Comparison of ENCODE assay signal across 15 mouse cellular contexts in the genomic region with DNA sequence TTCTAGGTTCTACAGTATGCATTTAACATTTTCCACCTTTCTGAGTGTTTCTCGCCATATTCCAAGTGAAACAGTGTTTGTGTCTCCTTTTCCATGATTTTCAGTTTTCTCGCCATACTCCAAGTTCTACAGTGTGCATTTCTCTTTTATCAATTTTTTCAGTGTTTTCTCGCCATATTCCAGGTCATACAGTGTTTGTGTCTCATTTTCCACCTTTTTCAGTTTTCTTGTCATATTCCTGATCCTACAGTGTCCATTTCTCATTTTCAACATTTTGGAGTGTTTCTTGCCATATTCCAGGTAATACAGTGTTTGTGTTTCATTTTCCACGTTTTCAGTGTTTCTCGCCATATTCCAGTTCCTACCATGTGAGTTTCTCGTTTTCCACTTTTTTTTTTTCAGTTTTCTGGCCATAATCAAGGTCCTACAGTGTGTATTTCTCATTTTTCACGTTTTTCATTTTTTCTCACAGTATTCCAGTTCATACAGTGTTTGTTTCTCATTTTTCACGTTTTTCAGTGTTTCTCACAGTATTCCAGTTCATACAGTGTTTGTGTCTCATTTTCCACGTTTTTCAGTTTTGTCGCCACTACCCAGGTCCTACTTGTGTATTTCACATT.
A peak's percentile ranks its signal among the peaks of the same experiment; 100 is the strongest.
DNase-seq lines count a peak whose midpoint lies in the region; ATAC-seq and TF ChIP-seq lines count a peak whose summit lies in the region.
"Had no signal": no experiment of that assay in that cellular context is flagged by ENCODE, and none has a peak within 500 bp of the region (broad histone marks: within the 10 kb centered on the region; RNA-seq: fewer than 3 reads in every experiment).

No protein-coding gene starts in this region.

- no peak for DNase-seq in heart, adult 11 months
- DNase-seq in lung, postnatal 4 days, result no peak
- DNase-seq in MN1 (ENCODE audit: low spot score), result peak; percentile 29
- no peak for DNase-seq in limb, embryonic 14.5 days (ENCODE audit: low spot score)
- no peak for DNase-seq in layer of hippocampus, postnatal 14 days (ENCODE audit: low spot score in 2 of 2)
- DNase-seq: adrenal gland, postnatal 36 days; cerebellum, postnatal 14 days; heart, postnatal 36 days; layer of hippocampus, adult 9-11 months; right cerebral cortex, adult 18-20 months had no signal

- ATAC-seq in heart, embryonic 14.5 days (ENCODE audit: insufficient number of reproducible peaks, insufficient read depth, low FRiP score, low read depth), result peak; percentile 42; the same call in 1 of the 2 replicates
- 0 out of 2 replicates have a peak, but pooled peaks have one; percentile 26 for ATAC-seq in lung, embryonic 16.5 days (ENCODE audit: low read depth)
- 0 out of 2 replicates have a peak, but pooled peaks have one; percentile 30 for ATAC-seq in limb, embryonic 14.5 days (ENCODE audit: low FRiP score, low read depth)
- ATAC-seq in monocyte, adult 5-6 weeks (replicated peaks; ENCODE audit: insufficient number of reproducible peaks, low FRiP score, low TSS enrichment, poor library complexity, severe bottlenecking), result no peak
- ATAC-seq: Patski had no signal

- H3K9ac ChIP-seq in heart, embryonic 14.5 days (ENCODE audit: low read length), result no peak overlapping the region
- H3K9ac ChIP-seq in lung, embryonic 16.5 days (ENCODE audit: low read length), result no peak overlapping the region
- H3K9ac ChIP-seq in limb, embryonic 14.5 days (ENCODE audit: low read depth, low read length, severe bottlenecking), result no peak overlapping the region
- H3K9ac ChIP-seq: liver, embryonic 15.5 days had no signal

- H3K9me3 ChIP-seq in heart, embryonic 14.5 days (ENCODE audit: control insufficient read depth, low read length), result peaks cover 42% of the 10 kb centered on the region
- H3K9me3 ChIP-seq in lung, embryonic 16.5 days (ENCODE audit: control insufficient read depth, low read length), result peaks cover 37% of the 10 kb centered on the region
- H3K9me3 ChIP-seq in limb, embryonic 14.5 days (ENCODE audit: control insufficient read depth, low read length), result peaks cover 49% of the 10 kb centered on the region

- H3K4me3 ChIP-seq in heart, embryonic 14.5 days (ENCODE audit: control insufficient read depth in 1 of 2, insufficient read depth in 1 of 2, low read depth in 1 of 2, low read length in 2 of 2), result no peak overlapping the region
- no peak overlapping the region for H3K4me3 ChIP-seq in lung, embryonic 16.5 days (ENCODE audit: low read length)
- no peak overlapping the region for H3K4me3 ChIP-seq in limb, embryonic 14.5 days (replicated peaks; ENCODE audit: low read length)
- H3K4me3 ChIP-seq: liver, embryonic 15.5 days had no signal

- no peak for TF ChIP-seq POLR2A in limb, embryonic 14.5 days (IDR thresholded peaks at IDR 0.05; ENCODE audit: borderline replicate concordance, extremely low read depth, insufficient read depth, insufficient read length)

- 63% methylated on average over 10 of the region's 10 CpGs for WGBS in heart, embryonic 14.5 days
- 70% methylated on average over 10 of the region's 10 CpGs for whole genome bisulfite sequencing in lung, embryonic 16.5 days
- 71% methylated on average over 10 of the region's 10 CpGs for WGBS in limb, embryonic 14.5 days

- no peaks in the 10 kb centered on the region for H3K27me3 ChIP-seq in heart, embryonic 14.5 days (ENCODE audit: control insufficient read depth, insufficient read depth, low read length)
- H3K27me3 ChIP-seq in lung, embryonic 16.5 days (ENCODE audit: control insufficient read depth, insufficient read depth, low read depth, low read length), result no peaks in the 10 kb centered on the region
- no peaks in the 10 kb centered on the region for H3K27me3 ChIP-seq in limb, embryonic 14.5 days (ENCODE audit: control insufficient read depth, insufficient read depth, low read length)
- H3K27me3 ChIP-seq: liver, embryonic 15.5 days; Patski had no signal

- H3K36me3 ChIP-seq in heart, embryonic 14.5 days (ENCODE audit: control insufficient read depth, insufficient read depth, low read length), result no peaks in the 10 kb centered on the region
- H3K36me3 ChIP-seq in lung, embryonic 16.5 days (ENCODE audit: control insufficient read depth, insufficient read depth, low read length), result no peaks in the 10 kb centered on the region
- H3K36me3 ChIP-seq in limb, embryonic 14.5 days (ENCODE audit: control insufficient read depth, insufficient read depth, low read length), result no peaks in the 10 kb centered on the region
- H3K36me3 ChIP-seq: liver, embryonic 15.5 days had no signal

- H3K4me1 ChIP-seq in heart, embryonic 14.5 days (ENCODE audit: control insufficient read depth in 2 of 2, insufficient read depth in 2 of 2, low read length in 2 of 2), result no peaks in the 10 kb centered on the region
- no peaks in the 10 kb centered on the region for H3K4me1 ChIP-seq in lung, embryonic 16.5 days (replicated peaks; ENCODE audit: control insufficient read depth, insufficient read depth, low read length)
- H3K4me1 ChIP-seq in limb, embryonic 14.5 days (ENCODE audit: control insufficient read depth, insufficient read depth, low read length), result no peaks in the 10 kb centered on the region
- H3K4me1 ChIP-seq: liver, embryonic 15.5 days had no signal

- H3K27ac ChIP-seq in heart, embryonic 14.5 days (replicated peaks in 1 of 2; ENCODE audit: control insufficient read depth in 1 of 2, insufficient read depth in 1 of 2, low read depth in 2 of 2, low read length in 2 of 2), result no peak overlapping the region
- no peak overlapping the region for H3K27ac ChIP-seq in lung, embryonic 16.5 days (ENCODE audit: low read length)
- no peak overlapping the region for H3K27ac ChIP-seq in limb, embryonic 14.5 days (replicated peaks; ENCODE audit: low read depth, low read length)
- H3K27ac ChIP-seq: liver, embryonic 15.5 days had no signal

- H3K4me2 ChIP-seq in heart, embryonic 14.5 days (ENCODE audit: low read length), result no peak overlapping the region
- no peak overlapping the region for H3K4me2 ChIP-seq in lung, embryonic 16.5 days (ENCODE audit: low read depth, low read length)
- no peak overlapping the region for H3K4me2 ChIP-seq in limb, embryonic 14.5 days (replicated peaks; ENCODE audit: low read depth, low read length, severe bottlenecking)
- H3K4me2 ChIP-seq: liver, embryonic 15.5 days had no signal
